Mouse (Mus musculus): ENCODE data around the gene Tmem132e. TPM values are rescaled to one million over a fixed set of nuclear protein-coding genes. Genes with fewer than 3 reads are reported as not detected.

The Tmem132e gene
- polyA plus RNA-seq, 1 experiment = not detected

DNA sequence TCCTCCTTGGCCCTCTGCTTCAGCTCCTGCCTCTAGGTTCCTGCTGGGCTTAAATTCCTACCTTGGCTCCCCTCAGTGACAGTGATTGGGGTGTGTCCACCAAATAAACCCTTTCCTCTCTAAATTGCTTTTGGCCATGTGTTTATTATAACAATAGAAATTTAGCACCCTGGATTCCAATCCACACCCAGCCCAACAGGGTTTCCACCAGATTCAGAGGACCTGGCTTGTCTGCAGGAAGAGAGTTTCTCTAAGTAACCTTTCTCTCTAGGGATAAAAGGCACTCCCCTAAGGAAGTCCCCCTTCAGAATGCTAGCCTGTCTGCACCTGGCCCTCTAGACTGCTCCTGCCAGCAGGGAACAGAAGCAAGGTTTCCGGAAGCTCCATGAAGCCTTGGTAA lies 82.4 kb downstream of the Tmem132e start:
- H3K36me3 ChIP-seq (replicated peaks; ENCODE audit: low read length) = no peaks in the 10 kb centered on the region
- no peak overlapping the region for H3K4me3 ChIP-seq (replicated peaks)
- no peaks in the 10 kb centered on the region for H3K4me1 ChIP-seq
- H3K9me3 ChIP-seq = 0 out of 2 replicates have a peak, but pooled peaks cover 4% of the 10 kb centered on the region
- TF ChIP-seq FLI1 (IDR thresholded peaks at IDR 0.05; ENCODE audit: low read length) (no peak), GATA1 (IDR thresholded peaks at IDR 0.05; ENCODE audit: borderline replicate concordance, low read length) (no peak)
- peaks cover 5% of the 10 kb centered on the region for H3K27me3 ChIP-seq (replicated peaks)

DNA sequence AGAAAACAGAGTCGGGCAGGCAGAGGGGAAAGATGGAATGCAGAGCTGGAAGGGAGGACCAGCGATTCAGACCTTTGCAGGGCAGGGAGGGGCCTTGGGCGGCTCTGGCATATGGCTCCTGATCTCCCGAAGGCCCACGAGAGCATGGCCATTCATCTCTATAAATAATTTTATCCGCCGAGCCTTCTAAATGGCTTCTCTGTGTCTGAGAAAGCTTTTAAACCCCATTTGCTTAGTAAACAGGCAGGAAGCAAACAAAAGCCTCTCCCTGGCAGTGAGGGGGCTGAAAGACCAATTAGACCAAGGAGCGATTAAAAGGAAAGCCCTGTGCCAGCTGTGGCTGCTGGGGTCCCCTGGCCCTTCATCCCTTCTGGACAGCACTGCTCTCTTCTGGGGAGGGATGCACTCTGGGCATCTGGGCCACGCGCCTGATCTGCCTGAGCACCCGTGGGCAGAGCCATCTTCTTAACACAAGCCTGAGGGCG lies 84.5 kb downstream of the Tmem132e start:
- no peaks in the 10 kb centered on the region for H3K4me1 ChIP-seq
- 0 out of 2 replicates have a peak, but pooled peaks cover 4% of the 10 kb centered on the region for H3K9me3 ChIP-seq
- H3K4me3 ChIP-seq (replicated peaks) = no peak overlapping the region
- no peak for TF ChIP-seq GATA1 (IDR thresholded peaks at IDR 0.05; ENCODE audit: borderline replicate concordance, low read length)
- no peak for TF ChIP-seq FLI1 (IDR thresholded peaks at IDR 0.05; ENCODE audit: low read length)
- H3K27me3 ChIP-seq (replicated peaks) = peaks cover 7% of the 10 kb centered on the region
- no peaks in the 10 kb centered on the region for H3K36me3 ChIP-seq (replicated peaks; ENCODE audit: low read length)

DNA sequence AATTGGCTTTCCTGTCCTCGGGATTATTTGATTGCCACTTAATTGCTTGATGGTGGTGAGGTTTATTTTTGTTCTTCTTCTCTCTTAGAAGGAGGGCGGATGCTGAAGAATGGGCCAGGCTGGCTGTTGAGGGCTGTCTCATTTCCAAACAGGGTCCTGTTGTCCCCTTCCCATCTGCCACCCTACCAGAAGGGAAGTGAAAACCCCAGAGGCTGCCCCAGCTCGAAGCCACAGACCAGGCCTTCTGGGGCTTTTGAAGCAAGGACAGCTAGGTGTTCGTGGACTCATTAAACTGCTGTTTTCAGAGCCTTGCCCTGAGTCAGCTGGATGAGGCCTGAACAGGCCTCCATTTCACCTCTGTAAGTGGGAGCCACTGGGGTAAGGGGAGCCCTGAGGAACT lies 87.4 kb downstream of the Tmem132e start:
- H3K4me3 ChIP-seq (replicated peaks) = no peak overlapping the region
- H3K9me3 ChIP-seq = no peaks in the 10 kb centered on the region
- no peaks in the 10 kb centered on the region for H3K36me3 ChIP-seq (replicated peaks; ENCODE audit: low read length)
- H3K27me3 ChIP-seq (replicated peaks) = peaks cover 7% of the 10 kb centered on the region
- no peaks in the 10 kb centered on the region for H3K4me1 ChIP-seq
- TF ChIP-seq GATA1 (IDR thresholded peaks at IDR 0.05; ENCODE audit: borderline replicate concordance, low read length) = no peak
- no peak for TF ChIP-seq FLI1 (IDR thresholded peaks at IDR 0.05; ENCODE audit: low read length)

DNA sequence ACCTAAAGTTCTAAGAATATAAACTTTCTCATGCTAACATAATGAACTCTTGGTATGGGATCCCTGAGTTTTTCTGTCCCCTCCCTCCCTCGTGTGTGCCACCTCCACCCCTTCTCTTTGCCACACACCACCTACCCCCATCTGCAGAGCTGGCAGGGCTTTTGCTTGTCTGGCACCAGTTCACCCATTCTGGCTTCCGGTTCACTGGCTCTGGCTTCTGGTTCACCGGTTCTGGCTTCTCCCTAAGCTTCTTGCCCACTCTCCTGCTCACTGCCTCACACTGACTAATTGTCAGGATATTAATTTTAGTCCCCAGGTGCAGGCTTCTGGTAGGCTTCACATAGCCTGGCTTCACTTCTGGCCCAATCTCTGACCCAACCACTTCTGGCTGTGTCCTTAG lies 88.7 kb downstream of the Tmem132e start:
- TF ChIP-seq FLI1 (IDR thresholded peaks at IDR 0.05; ENCODE audit: low read length) = no peak
- no peak for TF ChIP-seq GATA1 (IDR thresholded peaks at IDR 0.05; ENCODE audit: borderline replicate concordance, low read length)
- Histone ChIP-seq H3K4me1 (no peaks in the 10 kb centered on the region), H3K9me3 (no peaks in the 10 kb centered on the region), H3K36me3 (replicated peaks; ENCODE audit: low read length) (no peaks in the 10 kb centered on the region), H3K27me3 (replicated peaks) (peaks cover 7% of the 10 kb centered on the region), H3K4me3 (replicated peaks) (no peak overlapping the region)

DNA sequence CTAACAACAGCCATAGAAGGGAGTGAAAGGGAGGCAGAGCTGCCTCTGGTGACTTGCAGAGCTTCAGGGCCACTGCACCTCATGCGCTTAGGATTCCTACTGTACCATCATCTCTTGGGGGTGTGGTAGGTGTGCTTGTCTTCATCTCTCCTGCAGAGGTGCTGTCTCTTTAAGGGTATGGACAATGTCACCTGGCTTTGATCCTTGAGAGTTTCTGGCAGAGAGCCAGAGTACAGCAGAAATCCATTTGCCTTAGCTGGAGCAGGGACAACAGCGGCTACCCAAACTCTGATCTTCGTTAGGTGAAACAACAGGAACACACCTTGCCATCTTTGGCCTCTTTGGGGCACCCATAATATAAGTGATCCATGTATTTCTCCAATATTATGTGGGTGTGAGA lies 92.2 kb downstream of the Tmem132e start:
- no peaks in the 10 kb centered on the region for H3K36me3 ChIP-seq (replicated peaks; ENCODE audit: low read length)
- peaks cover 7% of the 10 kb centered on the region for H3K9me3 ChIP-seq
- no peak overlapping the region for H3K4me3 ChIP-seq (replicated peaks)
- H3K4me1 ChIP-seq = no peaks in the 10 kb centered on the region
- TF ChIP-seq GATA1 (IDR thresholded peaks at IDR 0.05; ENCODE audit: borderline replicate concordance, low read length) (no peak), FLI1 (IDR thresholded peaks at IDR 0.05; ENCODE audit: low read length) (no peak)
- peaks cover 2% of the 10 kb centered on the region for H3K27me3 ChIP-seq (replicated peaks)

DNA sequence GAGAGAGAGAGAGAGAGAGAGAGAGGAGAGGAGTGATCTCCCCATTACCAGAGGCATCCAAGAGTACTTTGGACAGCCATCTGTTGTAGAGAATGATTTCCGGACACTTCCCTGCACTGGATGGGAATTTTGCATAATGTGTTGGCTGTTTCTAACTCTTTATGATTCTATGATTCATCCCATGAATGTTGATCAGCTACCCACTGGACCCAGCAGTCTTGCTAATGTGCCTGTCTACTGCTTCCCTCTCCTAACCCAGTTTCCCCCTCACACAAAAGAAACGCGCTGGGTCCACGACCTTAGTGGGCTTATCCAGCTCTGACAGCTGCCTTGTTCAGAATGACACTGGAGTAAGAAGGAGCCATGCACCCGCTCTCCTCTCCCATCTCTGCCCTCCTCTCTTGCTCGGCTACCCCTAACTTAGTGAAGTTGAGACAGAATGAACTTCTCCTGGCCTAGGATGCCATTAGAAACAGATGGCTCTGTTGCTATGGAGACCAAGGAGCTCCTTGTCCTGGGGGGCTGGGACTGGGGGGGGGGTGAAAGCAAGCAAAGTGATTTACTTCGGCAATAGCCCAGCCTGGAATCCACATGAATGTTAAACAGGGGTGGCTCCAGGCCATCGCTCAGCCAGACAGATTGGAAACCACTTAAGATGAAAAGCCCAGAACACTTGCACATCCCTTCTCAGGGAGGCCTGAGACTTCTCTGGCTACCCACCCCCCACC lies 98.8 kb downstream of the Tmem132e start:
- Histone ChIP-seq H3K4me1 (no peaks in the 10 kb centered on the region), H3K9me3 (peaks cover 7% of the 10 kb centered on the region), H3K36me3 (replicated peaks; ENCODE audit: low read length) (no peaks in the 10 kb centered on the region), H3K27me3 (replicated peaks) (no peaks in the 10 kb centered on the region), H3K4me3 (replicated peaks) (no peak overlapping the region)
- no peak for TF ChIP-seq FLI1 (IDR thresholded peaks at IDR 0.05; ENCODE audit: low read length)
- TF ChIP-seq GATA1 (IDR thresholded peaks at IDR 0.05; ENCODE audit: borderline replicate concordance, low read length) = no peak

DNA sequence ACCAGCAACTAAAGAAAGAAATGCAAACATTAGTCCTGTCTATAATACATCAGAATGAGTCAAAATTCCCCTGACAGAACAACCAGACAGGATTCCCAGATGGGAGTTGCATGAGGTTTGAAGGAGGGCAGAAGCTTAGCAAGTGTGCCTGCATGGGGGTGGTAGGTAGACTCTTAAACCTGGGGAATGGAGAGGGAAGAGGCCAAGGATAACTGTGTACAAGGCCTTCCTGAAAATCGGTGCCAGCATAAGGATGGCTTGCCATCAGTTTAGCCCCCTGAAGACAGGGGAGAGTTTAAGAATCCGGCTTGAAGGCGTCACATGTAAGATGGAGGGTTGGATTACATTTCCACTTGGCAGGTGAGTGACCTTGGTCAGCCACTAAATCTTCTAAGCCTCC lies 102.2 kb downstream of the Tmem132e start:
- Histone ChIP-seq H3K27me3 (replicated peaks) (no peaks in the 10 kb centered on the region), H3K4me1 (no peaks in the 10 kb centered on the region), H3K4me3 (replicated peaks) (no peak overlapping the region), H3K36me3 (replicated peaks; ENCODE audit: low read length) (no peaks in the 10 kb centered on the region), H3K9me3 (no peaks in the 10 kb centered on the region)
- no peak for TF ChIP-seq GATA1 (IDR thresholded peaks at IDR 0.05; ENCODE audit: borderline replicate concordance, low read length)
- no peak for TF ChIP-seq FLI1 (IDR thresholded peaks at IDR 0.05; ENCODE audit: low read length)

Other genes with a start within 250 kb of the Tmem132e start
- gene Ccl1, start 83.2 kb upstream of the Tmem132e start, polyA plus RNA-seq (2012; ENCODE audit: insufficient read depth, low replicate concordance) = not detected in 2 replicates

Measured in megakaryocyte, embryonic 14.5 days (primary cell).